Mouse (Mus musculus): Measurements from ENCODE around the gene Ddx19a. TPM values are rescaled to one million over a fixed set of nuclear protein-coding genes. Genes with fewer than 3 reads are reported as not detected.
"Not testable (repeated sequence)": the region's sequence is repeated elsewhere in the genome, so short reads cannot be mapped to it uniquely, and the experiment has no call there.

The Ddx19a gene
- polyA plus RNA-seq, 1 experiment from 2014 or later: 11.5 TPM

DNA sequence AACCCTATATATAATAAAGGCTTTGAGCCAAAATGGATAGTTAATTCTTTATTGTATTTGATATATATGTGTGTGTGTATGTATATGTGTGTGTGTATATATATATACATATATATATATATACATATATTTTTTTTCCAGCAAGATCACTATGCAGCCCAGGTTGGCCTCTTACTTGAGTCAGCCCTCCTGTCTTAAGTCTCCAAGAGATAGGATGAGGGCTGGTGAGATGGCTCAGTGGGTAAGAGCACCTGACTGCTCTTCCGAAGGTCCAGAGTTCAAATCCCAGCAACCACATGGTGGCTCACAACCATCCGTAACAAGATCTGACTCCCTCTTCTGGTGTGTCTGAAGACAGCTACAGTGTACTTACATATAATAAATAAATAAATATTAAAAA lies 29.0 kb upstream of the Ddx19a start:
- Histone ChIP-seq H3K27me3 (peaks cover 19% of the 10 kb centered on the region), H3K4me1 (replicated peaks) (peaks cover 16% of the 10 kb centered on the region), H3K4me2 (peak overlapping the region; percentile 75; the same call in 1 of the 2 replicates)
- H3K36me3 ChIP-seq; ATAC-seq (ENCODE audit: low FRiP score); H3K4me3 ChIP-seq; H3K9ac ChIP-seq; H3K27ac ChIP-seq; H3K9me3 ChIP-seq: not testable (repeated sequence)
- 86% methylated on average over 2 of the region's 2 CpGs for WGBS

DNA sequence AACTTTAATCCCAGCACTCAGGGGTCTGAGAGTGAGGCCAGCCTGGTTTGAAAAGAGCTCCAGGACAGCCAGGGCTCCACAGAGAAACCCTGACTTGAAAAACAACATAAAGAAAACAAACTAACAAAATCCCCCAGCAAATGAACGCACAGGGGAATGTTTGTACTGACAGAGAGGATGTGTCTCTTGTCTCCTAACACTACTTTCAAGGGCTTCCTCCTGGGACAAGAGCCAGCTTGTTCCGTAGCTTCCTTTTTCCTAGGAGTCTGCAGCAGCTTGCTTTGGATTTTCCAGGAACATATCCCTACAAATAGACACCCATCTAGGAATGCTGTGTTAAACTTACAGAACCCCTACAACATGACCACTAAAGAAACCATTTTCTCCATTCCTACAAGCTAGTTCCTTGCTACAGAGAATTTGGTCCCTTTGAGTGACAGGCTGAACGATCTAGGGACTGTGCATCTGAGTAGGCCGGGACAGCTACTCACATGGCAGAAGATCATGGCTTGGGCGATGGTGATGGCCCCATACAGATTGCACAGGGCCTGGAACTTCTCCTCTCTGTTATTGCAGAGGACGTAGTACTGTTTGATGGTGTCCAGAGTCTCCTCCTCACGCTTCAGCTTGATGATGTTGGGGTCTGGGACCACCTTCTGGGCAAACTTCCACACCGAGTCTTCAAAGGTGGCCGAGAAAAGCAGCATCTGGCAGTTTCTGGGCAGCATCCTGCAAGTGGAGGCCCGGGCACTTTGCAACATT lies 12.8 kb upstream of the Ddx19a start:
- not testable (repeated sequence) for ATAC-seq (ENCODE audit: low FRiP score); H3K27ac ChIP-seq; H3K4me2 ChIP-seq; H3K4me1 ChIP-seq (replicated peaks); H3K9ac ChIP-seq; H3K9me3 ChIP-seq; H3K4me3 ChIP-seq; H3K27me3 ChIP-seq
- peaks cover 63% of the 10 kb centered on the region for H3K36me3 ChIP-seq
- WGBS: 93% methylated on average over 9 of the region's 10 CpGs

DNA sequence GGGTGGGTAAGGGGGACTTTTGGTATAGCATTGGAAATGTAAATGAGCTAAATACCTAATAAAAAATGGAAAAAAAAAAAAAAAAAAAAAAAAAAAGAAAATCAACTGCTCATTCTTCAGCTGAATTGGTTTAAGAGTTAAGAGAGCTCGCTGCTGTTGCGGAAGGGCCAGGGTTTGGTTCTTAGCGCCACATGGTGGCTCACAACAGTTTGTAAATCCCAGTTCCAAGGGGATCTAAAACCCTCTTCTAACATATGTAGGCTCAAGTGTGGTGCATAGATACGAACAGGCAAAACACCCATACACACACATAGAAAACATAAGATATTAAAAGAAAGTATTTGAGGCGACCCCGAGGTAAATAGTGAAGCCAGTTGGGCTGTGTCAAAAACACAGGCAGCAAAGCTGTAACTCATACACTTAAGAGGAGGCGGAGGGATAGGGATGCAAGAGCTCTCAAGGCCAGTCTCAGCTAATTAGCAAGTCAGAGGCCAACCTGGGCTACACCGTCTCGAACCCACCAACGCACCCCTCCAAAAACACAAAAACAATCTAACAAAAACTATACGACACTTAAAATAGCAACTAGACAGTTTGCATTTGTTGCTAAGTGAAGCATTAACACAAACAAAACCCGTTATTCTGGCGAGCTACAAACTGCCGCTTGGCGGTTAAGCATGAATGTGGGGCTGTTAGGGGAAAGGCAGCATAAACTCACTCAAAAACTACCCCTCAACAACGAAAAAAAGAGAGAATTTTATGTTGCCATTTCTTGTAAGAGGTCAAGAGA lies 764 bp downstream of the Ddx19a start:
- WGBS: 38% methylated on average over 16 of the region's 16 CpGs
- Histone ChIP-seq H3K4me1 (replicated peaks) (peaks cover 12% of the 10 kb centered on the region), H3K4me3 (peak overlapping the region; percentile 88), H3K4me2 (peak overlapping the region; percentile 92), H3K27ac (peak overlapping the region; percentile 85), H3K36me3 (peaks cover 21% of the 10 kb centered on the region), H3K9ac (peak overlapping the region; percentile 87), H3K9me3 (no peaks in the 10 kb centered on the region), H3K27me3 (no peaks in the 10 kb centered on the region)
- ATAC-seq (ENCODE audit: low FRiP score): no peak

DNA sequence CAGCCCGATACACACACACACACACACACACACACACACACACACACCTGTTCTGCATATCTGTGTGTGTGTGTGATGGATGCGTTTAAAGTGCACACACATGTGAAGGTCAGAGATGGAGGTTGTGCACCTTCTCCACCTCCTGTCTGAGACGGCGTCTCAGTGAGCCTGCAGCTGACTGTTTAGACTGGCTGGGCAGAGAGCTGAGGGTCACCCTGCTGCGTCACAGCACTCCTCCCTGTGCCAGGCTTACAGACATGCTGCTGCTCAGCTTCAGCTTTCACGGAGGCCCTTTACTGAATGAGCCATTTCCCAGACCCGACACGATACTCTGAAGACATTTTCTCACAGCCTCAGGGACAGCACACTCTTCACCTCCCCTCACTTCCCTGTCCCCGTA lies 7.6 kb downstream of the Ddx19a start:
- no peak overlapping the region for H3K9ac ChIP-seq
- 89% methylated on average over 9 of the region's 9 CpGs for WGBS
- no peak overlapping the region for H3K27ac ChIP-seq
- no peaks in the 10 kb centered on the region for H3K4me1 ChIP-seq (replicated peaks)
- no peaks in the 10 kb centered on the region for H3K27me3 ChIP-seq
- H3K4me3 ChIP-seq: no peak overlapping the region
- no peak overlapping the region for H3K4me2 ChIP-seq
- H3K36me3 ChIP-seq: peaks cover 77% of the 10 kb centered on the region
- H3K9me3 ChIP-seq: no peaks in the 10 kb centered on the region
- ATAC-seq (ENCODE audit: low FRiP score): no peak

DNA sequence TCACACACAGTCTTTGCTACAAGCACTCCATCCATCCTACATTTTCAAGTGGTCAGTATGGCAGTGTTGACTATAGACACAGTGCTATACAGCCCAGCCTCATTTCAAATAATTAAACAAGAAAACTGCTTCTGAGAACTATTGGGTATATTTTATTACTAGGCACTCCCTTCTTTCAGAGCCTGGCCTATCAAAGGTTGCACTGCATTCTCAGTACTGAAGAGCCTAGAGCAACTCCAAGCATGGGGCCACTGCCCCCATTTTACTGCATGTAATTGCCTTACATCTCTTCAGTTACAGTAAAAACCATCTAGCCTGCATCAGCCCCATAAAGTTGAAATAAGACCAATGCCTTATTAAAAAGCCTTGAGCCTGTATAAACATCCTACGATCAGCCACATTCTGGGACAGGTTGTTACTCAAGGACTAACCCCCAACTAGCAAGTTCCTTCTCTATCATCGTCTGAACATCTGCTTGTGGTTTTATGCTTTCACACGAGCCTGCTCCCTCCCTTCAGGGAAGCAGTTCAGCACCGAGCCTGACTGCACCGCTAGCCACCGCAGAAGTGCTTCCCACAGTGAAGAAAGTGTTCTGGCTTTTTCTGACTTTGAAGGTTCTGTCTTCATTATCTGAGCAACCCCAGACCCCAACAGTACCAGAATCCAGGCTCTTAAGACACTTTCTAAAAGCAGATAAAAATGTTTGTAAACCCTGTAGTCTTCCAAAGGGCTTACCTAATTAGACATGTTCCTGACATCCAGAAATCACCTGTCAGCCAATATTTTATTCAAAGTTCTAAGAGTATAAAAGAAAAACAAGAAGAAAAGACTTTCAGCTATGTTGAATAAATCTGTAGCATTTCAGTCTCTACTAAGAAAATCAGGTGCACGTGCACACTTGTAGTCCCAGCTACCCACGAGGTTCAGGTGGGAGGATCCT lies 9.5 kb downstream of the Ddx19a start:
- Histone ChIP-seq H3K36me3 (peaks cover 87% of the 10 kb centered on the region), H3K4me3 (no peak overlapping the region), H3K4me1 (replicated peaks) (no peaks in the 10 kb centered on the region), H3K27ac (no peak overlapping the region), H3K4me2 (no peak overlapping the region), H3K9ac (no peak overlapping the region), H3K9me3 (no peaks in the 10 kb centered on the region), H3K27me3 (no peaks in the 10 kb centered on the region)
- no peak for ATAC-seq (ENCODE audit: low FRiP score)
- 90% methylated on average over 8 of the region's 8 CpGs for WGBS

DNA sequence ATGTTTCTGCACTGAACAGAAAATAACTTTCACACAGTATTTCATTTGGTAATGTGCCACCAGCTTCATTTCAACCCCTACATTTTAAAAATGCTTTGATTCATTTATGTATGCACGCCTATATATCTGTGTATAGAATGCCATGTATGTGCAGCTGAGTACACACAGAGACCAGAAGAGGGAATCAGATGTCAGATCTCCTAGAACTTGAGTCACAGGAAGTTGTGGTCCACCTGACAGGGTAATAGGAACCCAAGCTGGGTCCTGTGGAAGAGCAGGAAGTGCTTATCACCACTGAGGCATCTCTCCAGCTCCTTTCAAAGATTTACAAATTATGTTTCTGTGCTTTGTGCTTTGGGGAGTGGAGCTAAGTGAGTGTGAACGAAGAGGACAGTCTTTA lies 16.3 kb downstream of the Ddx19a start:
- ATAC-seq (ENCODE audit: low FRiP score): no peak
- Histone ChIP-seq H3K36me3 (peaks cover 74% of the 10 kb centered on the region), H3K9me3 (no peaks in the 10 kb centered on the region), H3K4me2 (no peak overlapping the region), H3K9ac (no peak overlapping the region), H3K4me3 (no peak overlapping the region), H3K27me3 (no peaks in the 10 kb centered on the region), H3K27ac (no peak overlapping the region), H3K4me1 (replicated peaks) (no peaks in the 10 kb centered on the region)
- 89% methylated on average over 2 of the region's 2 CpGs for WGBS

DNA sequence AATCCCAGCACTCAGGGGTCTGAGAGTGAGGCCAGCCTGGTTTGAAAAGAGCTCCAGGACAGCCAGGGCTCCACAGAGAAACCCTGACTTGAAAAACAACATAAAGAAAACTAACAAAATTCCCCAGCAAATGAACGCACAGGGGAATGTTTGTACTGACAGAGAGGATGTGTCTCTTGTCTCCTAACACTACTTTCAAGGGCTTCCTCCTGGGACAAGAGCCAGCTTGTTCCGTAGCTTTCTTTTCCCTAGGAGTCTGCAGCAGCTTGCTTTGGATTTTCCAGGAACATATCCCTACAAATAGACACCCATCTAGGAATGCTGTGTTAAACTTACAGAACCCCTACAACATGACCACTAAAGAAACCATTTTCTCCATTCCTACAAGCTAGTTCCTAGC lies 19.6 kb downstream of the Ddx19a start:
- H3K36me3 ChIP-seq: peaks cover 72% of the 10 kb centered on the region
- H3K27me3 ChIP-seq; H3K9ac ChIP-seq; H3K4me3 ChIP-seq; H3K27ac ChIP-seq; H3K4me2 ChIP-seq; H3K4me1 ChIP-seq (replicated peaks); H3K9me3 ChIP-seq; ATAC-seq (ENCODE audit: low FRiP score): not testable (repeated sequence)
- WGBS: 90% methylated on average over 2 of the region's 2 CpGs

DNA sequence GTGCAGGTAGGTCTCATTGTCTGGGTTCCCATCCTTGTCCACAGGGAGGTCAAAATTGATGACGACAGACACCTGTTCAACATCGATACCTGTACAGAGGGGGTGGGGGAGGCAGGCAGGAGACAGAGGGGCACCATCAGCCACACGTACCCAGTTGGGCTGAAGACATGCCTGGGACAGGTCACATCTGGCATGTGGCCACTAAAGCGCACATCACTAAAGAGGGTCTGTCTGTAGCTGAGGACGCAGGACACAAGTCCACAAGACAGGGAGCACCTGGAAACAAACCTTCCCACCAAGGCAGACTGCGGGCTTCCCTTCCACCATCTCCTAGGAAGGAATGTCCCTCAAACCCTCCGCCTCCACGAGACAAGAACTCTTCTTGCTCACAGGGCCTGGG lies 21.1 kb downstream of the Ddx19a start:
- not testable (repeated sequence) for H3K27ac ChIP-seq; H3K9ac ChIP-seq; H3K4me3 ChIP-seq; H3K27me3 ChIP-seq; H3K9me3 ChIP-seq; ATAC-seq (ENCODE audit: low FRiP score); H3K4me1 ChIP-seq (replicated peaks); H3K4me2 ChIP-seq
- peaks cover 63% of the 10 kb centered on the region for H3K36me3 ChIP-seq
- 94% methylated on average over 8 of the region's 8 CpGs for WGBS

DNA sequence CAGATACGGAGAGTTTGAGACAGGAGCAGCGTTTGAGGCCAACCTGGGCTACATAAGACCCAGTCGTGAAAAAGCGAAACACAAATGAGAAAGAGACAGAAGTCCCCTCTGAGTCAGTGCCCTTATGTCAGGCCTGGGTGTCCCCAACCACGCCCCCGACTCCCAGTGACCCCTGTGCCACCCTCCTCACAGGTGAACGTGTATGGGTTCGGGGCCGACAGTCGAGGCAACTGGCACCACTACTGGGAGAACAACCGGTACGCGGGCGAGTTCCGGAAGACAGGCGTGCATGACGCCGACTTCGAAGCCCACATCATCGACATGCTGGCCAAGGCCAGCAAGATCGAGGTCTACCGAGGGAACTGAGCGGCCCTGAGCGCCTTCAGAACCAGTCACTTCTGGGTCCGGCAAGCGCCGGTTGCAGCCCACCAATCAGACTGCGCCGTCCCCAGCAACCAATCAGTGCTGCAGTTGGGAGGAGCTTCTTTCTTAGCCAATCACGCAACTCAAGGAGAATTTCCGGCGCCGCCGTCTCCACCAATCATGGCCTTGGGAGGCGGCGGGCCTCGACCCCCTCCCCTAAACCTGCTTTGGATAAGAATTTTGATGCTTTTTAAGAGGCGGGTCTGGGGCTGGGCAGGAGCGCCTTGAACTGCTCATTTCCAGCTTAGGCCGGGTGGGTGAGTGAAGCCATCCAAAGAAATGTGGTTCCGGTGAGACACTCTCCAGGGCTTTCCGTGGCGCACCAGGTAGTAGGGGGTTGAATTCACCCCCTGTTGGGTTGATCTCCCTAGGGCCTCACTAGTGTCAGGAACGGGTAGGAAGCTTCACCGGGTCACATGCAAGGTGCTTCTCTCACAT lies 27.5 kb downstream of the Ddx19a start:
- Histone ChIP-seq H3K9me3 (no peaks in the 10 kb centered on the region), H3K4me1 (replicated peaks) (peaks cover 16% of the 10 kb centered on the region), H3K36me3 (peaks cover 40% of the 10 kb centered on the region), H3K4me3 (peak overlapping the region; percentile 53), H3K27me3 (no peaks in the 10 kb centered on the region), H3K4me2 (peak overlapping the region; percentile 87), H3K9ac (peak overlapping the region; percentile 74), H3K27ac (peak overlapping the region; percentile 78)
- 6% methylated on average over 45 of the region's 45 CpGs for WGBS
- ATAC-seq (ENCODE audit: low FRiP score): peak; percentile 99

DNA sequence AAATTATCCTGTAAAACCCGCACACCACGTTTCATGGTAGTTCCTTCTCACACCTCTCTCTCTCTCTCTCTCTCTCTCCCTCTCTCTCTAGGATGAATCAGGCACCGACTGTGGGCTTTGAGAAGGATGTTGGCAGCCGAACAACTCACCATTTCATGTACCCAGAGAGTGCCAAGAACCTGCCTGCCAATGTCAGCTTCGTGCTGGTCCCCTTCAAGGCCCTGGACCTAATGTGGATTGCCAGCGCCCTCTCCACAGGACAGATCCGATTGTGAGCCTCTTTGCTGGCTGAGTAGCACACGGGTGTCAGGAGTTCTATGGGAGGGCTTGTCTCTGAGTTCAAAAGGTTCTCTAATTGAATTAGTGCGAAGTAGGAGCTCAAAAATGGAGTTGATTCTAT lies 30.3 kb downstream of the Ddx19a start:
- Histone ChIP-seq H3K36me3 (peaks cover 26% of the 10 kb centered on the region), H3K27me3 (no peaks in the 10 kb centered on the region), H3K27ac (no peak overlapping the region), H3K4me3 (no peak overlapping the region), H3K9me3 (no peaks in the 10 kb centered on the region), H3K4me2 (no peak overlapping the region), H3K9ac (no peak overlapping the region), H3K4me1 (replicated peaks) (peaks cover 16% of the 10 kb centered on the region)
- WGBS: 87% methylated on average over 9 of the region's 9 CpGs
- ATAC-seq (ENCODE audit: low FRiP score): no peak

DNA sequence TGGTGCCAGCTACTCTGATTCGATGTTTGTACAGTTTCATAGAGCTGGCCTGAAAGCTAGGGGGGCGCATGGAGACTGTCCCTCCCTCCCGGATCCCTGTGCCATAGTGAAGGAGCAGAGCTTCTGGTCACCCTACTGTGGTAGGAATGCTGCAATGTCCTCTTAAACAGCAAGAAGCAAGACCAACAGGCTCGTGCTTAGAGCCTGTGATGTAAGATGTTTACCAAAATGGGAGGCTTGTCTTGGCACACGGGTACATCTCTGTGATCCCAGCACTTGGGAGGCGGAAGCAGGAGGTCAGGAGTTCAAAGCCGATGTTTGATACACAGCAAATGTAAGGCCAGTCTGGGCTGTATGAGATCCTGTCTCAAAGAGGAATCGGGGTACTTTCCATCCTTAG lies 31.0 kb downstream of the Ddx19a start:
- Histone ChIP-seq H3K9me3 (no peaks in the 10 kb centered on the region), H3K4me3 (no peak overlapping the region), H3K27ac (no peak overlapping the region), H3K36me3 (peaks cover 31% of the 10 kb centered on the region), H3K9ac (no peak overlapping the region), H3K4me2 (no peak overlapping the region), H3K4me1 (replicated peaks) (peaks cover 16% of the 10 kb centered on the region), H3K27me3 (no peaks in the 10 kb centered on the region)
- WGBS: 86% methylated on average over 8 of the region's 8 CpGs
- ATAC-seq (ENCODE audit: low FRiP score): no peak
